Mouse (Mus musculus) embryo, embryonic 10 days (tissue): ENCODE results near the gene Prim2.

Experiments
- DNase-seq: peaks from one replicate; pipeline ENCODE4 v3.0.0-alpha.2; 2015; ENCODE audit warnings: low spot score

Gene Prim2

DNA sequence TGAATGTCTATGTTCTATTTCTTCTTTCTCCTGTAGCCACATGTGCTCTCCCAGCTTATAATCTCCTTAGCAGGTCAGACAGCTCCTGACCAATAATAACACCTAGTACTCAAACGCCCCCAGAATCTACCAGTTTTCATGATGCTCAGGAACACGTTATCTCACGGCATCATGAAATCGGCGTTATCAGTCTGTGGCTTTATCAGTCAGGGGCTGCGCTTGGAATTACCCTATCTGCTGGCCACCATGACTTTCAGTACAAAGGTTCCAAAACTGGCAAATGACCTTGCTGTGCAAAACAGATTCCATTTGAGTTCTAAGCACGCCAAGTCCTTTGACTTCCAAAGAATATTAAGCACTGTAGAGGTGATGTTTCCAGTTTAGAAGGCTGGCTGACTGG is 127.9 kb downstream of the Prim2 start:
- no peak for DNase-seq

- no peak for DNase-seq
These were observed 131.6 kb downstream of the Prim2 start for GRCm38 (mm10) chr1:33537948-33538347.

DNA sequence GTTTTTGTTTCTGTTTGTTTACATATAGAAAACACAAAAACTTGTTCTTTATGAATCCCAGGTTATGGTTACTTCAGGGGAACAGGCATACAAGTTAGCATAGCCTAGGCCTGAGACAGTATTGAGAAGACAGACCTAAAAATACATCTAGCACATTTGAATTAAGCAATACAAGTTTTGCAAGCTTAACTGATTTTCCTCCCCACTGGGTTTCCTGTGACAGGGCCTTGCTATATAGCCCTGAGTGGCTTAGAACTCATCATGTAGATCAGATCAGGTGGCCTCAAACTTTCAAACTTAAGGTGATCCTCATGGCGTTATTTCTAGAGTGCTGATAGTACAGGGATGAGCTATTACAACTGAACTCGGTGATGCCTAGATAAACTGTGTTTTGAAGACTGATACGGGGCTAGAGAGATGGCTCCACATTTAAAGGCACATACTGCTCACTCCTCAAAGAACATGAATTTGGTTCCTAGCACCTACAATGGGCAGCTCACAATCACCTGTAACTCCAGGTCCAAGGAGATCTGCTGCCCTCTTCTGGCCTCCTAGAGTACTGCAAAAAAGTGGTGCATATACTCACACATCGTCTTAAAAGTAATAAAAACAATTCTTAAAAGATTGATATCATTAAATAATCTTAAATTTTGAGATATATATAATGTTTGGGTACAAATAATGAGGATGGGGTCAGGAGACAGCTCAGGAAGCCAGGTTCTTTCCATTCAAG is 133.2 kb downstream of the Prim2 start:
- DNase-seq, result no peak

GRCm38 (mm10) chr1:33535140-33535686 is 134.4 kb downstream of the Prim2 start:
- no peak for DNase-seq

DNA sequence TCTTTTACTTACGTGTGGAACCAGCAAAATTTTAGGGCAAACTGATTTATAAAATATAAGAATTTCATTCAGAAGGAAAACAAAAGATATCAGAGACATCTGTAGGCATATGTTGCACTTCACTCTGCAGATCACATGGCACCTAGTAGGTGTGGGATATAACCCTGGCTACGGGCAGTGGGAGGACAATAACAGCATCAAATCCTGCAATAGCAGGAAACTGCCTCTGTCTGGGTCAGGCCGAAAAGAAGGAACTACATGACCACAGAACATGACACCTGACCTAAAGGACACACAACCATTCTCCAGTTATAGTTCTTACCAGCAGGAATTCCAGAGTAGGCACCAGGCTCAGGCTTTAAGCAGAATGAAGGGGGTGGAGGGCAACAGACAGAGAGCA is 137.7 kb downstream of the Prim2 start:
- DNase-seq, result no peak

DNA sequence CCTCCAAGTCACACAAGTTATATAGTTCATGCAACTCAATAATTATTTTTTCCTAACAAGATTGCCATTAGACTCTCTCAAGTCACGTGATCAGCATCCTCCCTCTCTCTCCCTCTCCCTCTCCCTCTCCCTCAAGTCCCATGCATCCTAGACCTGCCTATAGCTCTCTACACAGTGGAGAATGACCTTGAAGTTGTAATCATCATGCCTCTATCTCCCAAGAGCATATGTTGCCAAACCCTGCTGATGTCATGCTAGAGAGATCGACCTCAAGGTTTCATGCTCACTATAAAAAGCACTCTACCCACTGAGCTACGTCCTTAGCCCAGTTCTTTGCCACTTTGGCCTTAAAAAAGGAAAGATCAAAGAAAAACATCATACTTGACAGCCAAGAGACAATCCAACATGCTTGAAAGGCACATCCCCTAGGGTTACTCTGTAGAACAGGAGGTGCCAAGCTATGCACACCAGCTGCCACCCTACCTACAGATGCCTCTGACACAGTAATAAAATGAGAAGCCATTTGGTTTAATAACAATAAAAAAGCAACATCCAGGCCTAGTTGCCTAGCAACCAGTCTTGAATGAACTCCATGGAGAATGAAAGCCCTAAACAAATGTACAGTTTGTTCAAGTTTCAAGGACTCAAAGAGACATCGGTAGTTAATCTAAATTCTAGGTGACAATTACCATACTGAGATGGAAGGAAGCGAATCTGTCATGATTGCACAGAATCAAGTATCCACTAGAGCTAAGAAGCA is 138.3 kb downstream of the Prim2 start:
- DNase-seq, result no peak

GRCm38 (mm10) chr1:33530491-33530890 is 139.1 kb downstream of the Prim2 start:
- no peak for DNase-seq

- DNase-seq, result no peak
These were observed 139.9 kb downstream of the Prim2 start for GRCm38 (mm10) chr1:33529543-33530232.

- no peak for DNase-seq
These were observed 142.2 kb downstream of the Prim2 start for GRCm38 (mm10) chr1:33527352-33527863.

DNA sequence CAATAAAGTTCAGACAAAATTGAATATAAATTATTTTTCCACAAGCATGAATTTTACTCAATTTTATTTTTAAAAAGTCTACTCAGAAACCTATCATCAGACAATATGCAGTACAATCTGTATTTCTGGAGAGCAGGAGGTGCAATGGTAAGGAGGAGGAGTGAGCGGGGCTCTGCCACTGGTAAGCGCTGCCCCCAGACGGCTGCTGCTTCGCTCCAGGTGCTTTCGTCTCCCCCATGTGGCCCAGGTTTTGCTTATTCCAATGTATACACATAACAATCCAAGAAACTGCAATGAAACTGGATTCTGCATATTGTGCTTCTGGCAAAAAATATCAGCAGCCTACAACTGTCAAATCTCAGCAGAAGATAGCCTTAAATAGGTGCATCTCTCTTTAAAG is 146.4 kb downstream of the Prim2 start:
- DNase-seq, result no peak

- no peak for DNase-seq
These were observed 154.5 kb downstream of the Prim2 start for GRCm38 (mm10) chr1:33515124-33515523.

GRCm38 (mm10) chr1:33511310-33511709 is 158.3 kb downstream of the Prim2 start:
- no peak for DNase-seq

DNA sequence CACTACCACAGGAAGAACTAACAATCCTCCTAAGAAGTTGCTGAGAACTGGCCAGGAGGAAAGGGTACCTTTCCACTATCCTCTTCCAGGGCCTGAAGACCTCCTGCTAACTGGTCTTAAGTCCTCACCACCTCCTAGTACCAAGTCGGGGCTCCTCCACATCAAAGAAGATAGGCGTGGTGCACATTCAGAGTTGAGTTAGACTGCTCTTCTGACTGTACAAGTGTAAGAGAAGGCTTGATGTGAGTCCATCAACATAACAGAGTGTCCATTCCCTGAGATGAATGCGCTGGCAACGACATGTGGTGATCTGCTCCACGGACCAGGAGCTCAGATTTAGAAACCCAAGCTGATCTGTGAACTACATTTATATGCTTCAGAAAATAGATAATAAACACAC is 165.2 kb downstream of the Prim2 start:
- no peak for DNase-seq

DNA sequence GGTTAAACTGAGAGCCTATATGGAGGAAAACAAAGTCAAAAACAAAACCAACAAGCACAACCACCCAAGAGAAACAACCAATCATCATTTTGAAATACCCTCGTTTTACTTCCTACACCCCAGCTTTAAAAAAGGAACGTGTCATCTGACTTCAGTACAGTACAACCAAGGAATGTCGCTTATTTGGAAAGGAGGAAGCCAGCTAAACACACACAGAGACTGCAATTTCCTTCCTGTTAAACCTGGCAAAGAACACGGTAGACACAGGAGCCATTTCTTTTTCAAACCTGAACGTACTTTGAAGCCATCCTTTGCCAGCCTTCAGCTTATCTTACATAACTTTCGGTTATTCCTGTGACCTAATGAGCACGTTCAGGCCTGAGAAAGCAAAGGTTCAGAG is 166.7 kb downstream of the Prim2 start:
- DNase-seq, result no peak

- no peak for DNase-seq
These were observed 167.3 kb downstream of the Prim2 start for GRCm38 (mm10) chr1:33502298-33502697.

GRCm38 (mm10) chr1:33500111-33500510 is 169.5 kb downstream of the Prim2 start:
- DNase-seq, result no peak

GRCm38 (mm10) chr1:33499603-33500002 is 170.0 kb downstream of the Prim2 start:
- no peak for DNase-seq

DNA sequence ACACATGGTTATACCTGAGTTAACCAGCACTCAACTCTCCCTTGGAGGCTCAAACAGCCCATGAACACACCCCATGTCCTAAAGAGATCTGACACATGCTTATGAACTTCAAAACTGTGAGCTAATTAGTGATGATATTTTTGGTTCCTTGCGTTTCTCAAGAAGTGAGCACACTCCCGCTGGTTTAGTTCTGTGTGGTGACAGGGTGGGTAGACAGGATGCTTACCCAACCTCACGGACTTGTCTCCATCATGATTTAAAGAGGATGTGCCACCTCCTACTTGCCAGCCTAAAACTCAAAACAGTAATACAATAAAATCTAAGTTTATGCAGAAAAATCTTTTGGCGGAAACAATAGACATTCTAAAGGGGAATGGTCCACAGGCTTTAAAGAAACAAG is 173.5 kb downstream of the Prim2 start:
- no peak for DNase-seq

DNA sequence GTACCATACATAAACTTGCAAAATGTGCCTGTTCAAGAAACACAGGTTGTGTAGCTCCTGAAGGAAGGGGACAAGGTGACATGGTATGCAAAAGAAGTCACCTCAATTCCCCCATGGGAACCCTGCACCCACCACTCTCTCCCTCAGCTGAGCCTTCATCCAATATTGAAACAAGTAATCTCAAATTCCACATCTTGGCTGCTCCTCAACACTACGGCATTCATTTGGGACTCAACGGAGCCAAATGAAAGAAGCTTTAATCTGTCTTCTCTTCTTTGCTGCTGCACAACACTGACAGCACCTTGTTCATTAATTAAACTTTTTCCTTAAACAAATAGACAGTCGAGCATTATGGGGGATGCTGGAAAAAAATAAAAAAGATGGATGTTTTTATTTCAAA is 174.0 kb downstream of the Prim2 start:
- DNase-seq, result no peak

GRCm38 (mm10) chr1:33495203-33495553 is 174.4 kb downstream of the Prim2 start:
- no peak for DNase-seq

DNA sequence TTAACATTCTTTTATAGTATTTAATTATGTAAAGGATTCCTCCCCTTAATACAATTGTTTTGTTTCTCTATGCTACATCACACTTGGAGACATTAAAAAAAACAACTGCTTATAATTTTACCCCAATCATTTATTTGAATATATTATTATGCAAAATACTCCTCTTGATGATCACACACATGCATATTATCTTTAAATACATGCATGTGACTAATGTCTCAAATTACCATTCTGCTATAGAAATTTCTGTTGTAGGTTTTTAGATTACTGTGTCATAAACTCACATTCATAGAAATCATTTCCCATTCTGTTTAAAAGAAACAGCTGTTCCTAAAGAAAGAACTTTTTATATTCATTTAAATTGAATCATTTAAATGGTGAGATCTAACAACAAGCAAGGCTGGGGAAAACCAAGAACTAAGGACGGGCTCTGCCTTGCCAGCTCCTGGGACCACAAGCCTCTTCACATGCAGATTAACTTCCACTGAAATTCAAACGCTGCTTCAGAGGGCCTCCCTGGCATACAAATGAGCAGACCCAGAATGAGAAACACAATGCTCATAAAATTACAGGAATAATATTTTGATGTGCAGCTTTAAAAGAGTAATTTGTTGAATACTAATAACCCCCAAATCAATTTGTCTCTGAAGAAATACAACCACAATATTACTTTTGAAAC is 174.9 kb downstream of the Prim2 start:
- no peak for DNase-seq

DNA sequence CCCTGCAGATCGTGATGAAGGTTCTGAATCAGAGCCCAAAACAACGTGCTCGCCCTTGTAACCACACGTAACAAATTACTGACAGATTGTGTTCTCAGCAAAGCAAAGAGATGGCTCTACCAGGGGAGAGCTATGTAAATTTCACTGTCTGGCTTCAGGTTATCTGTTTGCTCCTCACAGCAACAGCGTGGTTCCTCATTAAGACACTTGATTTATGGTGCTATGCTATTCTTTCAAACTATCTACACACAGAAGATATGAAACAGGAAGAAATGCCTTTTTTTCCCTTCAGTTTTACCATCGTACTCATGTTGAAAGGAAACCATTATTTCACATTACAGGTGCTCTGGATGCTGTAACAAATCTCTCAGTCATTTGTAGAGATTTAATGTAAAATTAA is 179.4 kb downstream of the Prim2 start:
- no peak for DNase-seq
